Mouse (Mus musculus) thymus, postnatal 0 days (tissue): ENCODE data around the gene Kif21b. TPM values are rescaled to one million over a fixed set of nuclear protein-coding genes. Genes with fewer than 3 reads are reported as not detected.

Experiments used
- DNase-seq: peaks from one replicate; pipeline ENCODE4 v3.0.0-alpha.2; 2015; ENCODE audit warnings: low spot score
- polyA plus RNA-seq: library from polyadenylated mRNA; unstranded; fragments of >200 nt; fragmentation: Nextera tagmentation; extraction: Ambion mirVana; gene quantifications from 2 replicates; pipeline ENCODE4 v1.2.1, GENCODE M21; 2015

Kif21b gene
- polyA plus RNA-seq, 1 experiment from 2014 or later: 20.3 TPM

DNA sequence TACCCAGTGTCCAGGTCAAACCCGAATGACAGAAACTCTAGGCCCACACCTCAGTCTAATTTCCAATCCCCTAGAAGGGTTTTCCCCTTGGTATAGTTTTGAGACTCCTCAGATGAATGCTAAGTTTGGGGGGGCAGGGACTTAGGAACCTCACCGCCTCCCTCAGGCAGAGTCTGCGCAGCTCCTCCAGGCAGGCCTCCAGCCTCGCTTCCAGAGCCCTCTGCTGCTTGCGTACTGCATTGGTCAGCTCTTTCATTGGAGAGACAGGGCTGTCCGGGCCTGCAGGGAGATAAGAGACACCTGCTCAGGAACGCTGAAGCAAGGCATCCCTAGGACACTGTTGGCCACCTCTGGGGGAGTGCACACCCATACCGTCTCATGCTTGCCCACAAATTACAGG is 95.4 kb downstream of the Kif21b start:
- DNase-seq: no peak

Other genes starting within 250 kb of the Kif21b start
- gene Pkp1, start 212.2 kb upstream of the Kif21b start, polyA plus RNA-seq: 6.5 and 7.3 TPM in 2 replicates
- gene Igfn1, start 125.0 kb upstream of the Kif21b start, polyA plus RNA-seq: 0.06 and 0.10 TPM in 2 replicates
- gene Tmem9, start 123.2 kb upstream of the Kif21b start, polyA plus RNA-seq: 71.8 and 72.2 TPM in 2 replicates
- gene Ascl5, start 80.6 kb upstream of the Kif21b start, polyA plus RNA-seq: not detected in 2 replicates
- gene Cacna1s, start 78.6 kb upstream of the Kif21b start, polyA plus RNA-seq: 1.3 and 1.6 TPM in 2 replicates
- 0.05 and 0.46 TPM in 2 replicates for gene Mroh3, start 81.4 kb downstream of the Kif21b start, polyA plus RNA-seq
- 5.0 and 5.9 TPM in 2 replicates for gene Inava, start 102.9 kb downstream of the Kif21b start, polyA plus RNA-seq
- 2.0 and 2.3 TPM in 2 replicates for gene Gpr25, start 129.5 kb downstream of the Kif21b start, polyA plus RNA-seq
- gene Camsap2, start 214.7 kb downstream of the Kif21b start, polyA plus RNA-seq: 4.4 and 4.8 TPM in 2 replicates